8 mouse cellular contexts compared by ENCODE assay signal in the genomic region with DNA sequence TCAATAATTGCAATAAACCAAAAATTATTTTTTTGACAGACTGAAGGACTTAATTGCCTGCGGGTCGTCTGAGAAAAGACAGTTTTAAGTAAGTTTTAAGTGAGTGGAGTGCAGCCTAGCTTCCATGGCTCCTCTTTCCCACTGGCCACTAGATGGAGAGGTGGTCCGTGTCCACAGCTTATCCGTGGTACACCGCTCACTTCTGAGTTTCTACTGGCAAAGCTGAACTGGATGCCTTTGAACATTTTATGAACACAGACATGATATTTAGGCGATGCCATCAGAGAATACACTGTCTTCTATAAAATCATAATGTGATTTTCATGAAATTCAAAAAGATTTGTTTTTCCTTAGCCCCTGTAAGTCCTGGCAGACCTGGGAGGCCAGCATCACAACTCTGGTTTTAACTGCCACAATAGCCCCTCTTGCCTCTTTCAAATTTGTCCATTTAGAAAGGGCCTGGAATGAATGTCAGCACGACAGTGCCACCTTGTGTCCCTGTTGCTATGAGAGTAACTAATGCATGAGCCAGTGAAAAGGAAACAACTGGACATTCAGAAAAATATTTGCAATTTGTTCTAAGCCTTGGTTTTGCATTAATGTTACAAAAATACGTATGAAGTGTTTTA. TPM values are rescaled to one million over a fixed set of nuclear protein-coding genes. Genes with fewer than 3 reads are reported as not detected.
DNase-seq lines count a peak whose midpoint lies in the region; ATAC-seq and TF ChIP-seq lines count a peak whose summit lies in the region.

No protein-coding gene starts in this region.

- no peaks in the 10 kb centered on the region for H3K9me3 ChIP-seq in forebrain, embryonic 14.5 days (replicated peaks; ENCODE audit: control insufficient read depth, low read length)
- no peaks in the 10 kb centered on the region for H3K9me3 ChIP-seq in intestine, postnatal 0 days (ENCODE audit: control insufficient read depth)
- no peaks in the 10 kb centered on the region for H3K9me3 ChIP-seq in midbrain, embryonic 13.5 days

- H3K4me2 ChIP-seq in forebrain, embryonic 14.5 days (ENCODE audit: low read length), result no peak overlapping the region
- H3K4me2 ChIP-seq in intestine, postnatal 0 days (replicated peaks; ENCODE audit: low read depth), result no peak overlapping the region
- H3K4me2 ChIP-seq in midbrain, embryonic 13.5 days (replicated peaks), result no peak overlapping the region

- WGBS in forebrain, embryonic 14.5 days, result 35% methylated on average over 8 of the region's 8 CpGs
- WGBS in intestine, postnatal 0 days, result 54% methylated on average over 8 of the region's 8 CpGs
- 44% methylated on average over 8 of the region's 8 CpGs for WGBS in midbrain, embryonic 13.5 days

- DNase-seq in urinary bladder, postnatal 36 days (ENCODE audit: low spot score in 2 of 2), result peak; percentile 26 to 34
- DNase-seq in urinary bladder, postnatal 4 days (ENCODE audit: low spot score in 2 of 2), result no peak
- DNase-seq in brain, embryonic 18.5 days (ENCODE audit: low read depth, low spot score), result peak; percentile 47
- peak; percentile 79 for DNase-seq in forebrain, embryonic 14.5 days (ENCODE audit: low spot score)
- DNase-seq in left cerebral cortex, postnatal 14 days (ENCODE audit: low spot score in 2 of 2), result peak; percentile 67 to 73
- peak; percentile 37 for DNase-seq in thymus, postnatal 0 days (ENCODE audit: low spot score)

- no peaks in the 10 kb centered on the region for H3K27me3 ChIP-seq in forebrain, embryonic 14.5 days (replicated peaks; ENCODE audit: control insufficient read depth, insufficient read depth, low read length)
- no peaks in the 10 kb centered on the region for H3K27me3 ChIP-seq in intestine, postnatal 0 days (replicated peaks; ENCODE audit: control insufficient read depth, insufficient read depth, low read length)
- no peaks in the 10 kb centered on the region for H3K27me3 ChIP-seq in midbrain, embryonic 13.5 days

- H3K9ac ChIP-seq in forebrain, embryonic 14.5 days (ENCODE audit: low read length), result no peak overlapping the region
- no peak overlapping the region for H3K9ac ChIP-seq in intestine, postnatal 0 days (ENCODE audit: low read depth, low read length)
- no peak overlapping the region for H3K9ac ChIP-seq in midbrain, embryonic 13.5 days (replicated peaks)

- TF ChIP-seq CTCF in intestine, postnatal 0 days (IDR thresholded peaks at IDR 0.05; ENCODE audit: low read depth), result peak; percentile 59

- no peak overlapping the region for H3K4me3 ChIP-seq in forebrain, embryonic 14.5 days (ENCODE audit: low read depth, low read length)
- H3K4me3 ChIP-seq in intestine, postnatal 0 days (ENCODE audit: low read depth, low read length), result no peak overlapping the region
- no peak overlapping the region for H3K4me3 ChIP-seq in midbrain, embryonic 13.5 days (replicated peaks)

- H3K4me1 ChIP-seq in forebrain, embryonic 14.5 days (ENCODE audit: control insufficient read depth, insufficient read depth, low read length), result peaks cover 7% of the 10 kb centered on the region
- no peaks in the 10 kb centered on the region for H3K4me1 ChIP-seq in intestine, postnatal 0 days (replicated peaks; ENCODE audit: control insufficient read depth, insufficient read depth, low read length)
- peaks cover 9% of the 10 kb centered on the region; the same call in 1 of the 2 replicates for H3K4me1 ChIP-seq in midbrain, embryonic 13.5 days (replicated peaks)

- ATAC-seq in forebrain, embryonic 14.5 days, result peak; percentile 88
- no peak for ATAC-seq in intestine, postnatal 0 days
- peak; percentile 79 for ATAC-seq in midbrain, embryonic 13.5 days

- H3K36me3 ChIP-seq in forebrain, embryonic 14.5 days (ENCODE audit: control insufficient read depth, insufficient read depth, low read length), result no peaks in the 10 kb centered on the region
- H3K36me3 ChIP-seq in intestine, postnatal 0 days (ENCODE audit: control insufficient read depth, insufficient read depth), result no peaks in the 10 kb centered on the region
- no peaks in the 10 kb centered on the region for H3K36me3 ChIP-seq in midbrain, embryonic 13.5 days

- intact Hi-C loops in left cerebral cortex, postnatal 14 days (cut with DNase I), result loop anchor here (5.0 to 10.0 kb wide), 4 partner anchors 77 to 742 kb away; no protein-coding TSS in a partner anchor

- H3K27ac ChIP-seq in forebrain, embryonic 14.5 days (ENCODE audit: low read depth, low read length), result peak overlapping the region; percentile 36; the same call in 1 of the 2 replicates
- no peak overlapping the region for H3K27ac ChIP-seq in intestine, postnatal 0 days (ENCODE audit: low read depth, low read length)
- H3K27ac ChIP-seq in midbrain, embryonic 13.5 days, result no peak overlapping the region

RNA-seq across cellular contexts. Expression of a gene that starts 38.9 kb away (rescaled TPM):
- polyA plus RNA-seq in forebrain, embryonic 14.5 days (2014; fragmentation: Nextera tagmentation; extraction: Ambion mirVana), result 41.0 and 86.0 TPM in 2 replicates
- 10.6 and 13.3 TPM in 2 replicates for polyA plus RNA-seq in intestine, postnatal 0 days (2015; fragmentation: Nextera tagmentation; extraction: Ambion mirVana)
- total RNA-seq in left cerebral cortex, postnatal 14 days (2021), result 10 to 100 TPM; 48.4 to 53.0 TPM
- polyA plus RNA-seq in midbrain, embryonic 13.5 days (2015; fragmentation: Nextera tagmentation; extraction: Ambion mirVana), result 79.2 and 86.5 TPM in 2 replicates
- 9.5 and 15.5 TPM in 2 replicates for polyA plus RNA-seq in thymus, postnatal 0 days (2015; fragmentation: Nextera tagmentation; extraction: Ambion mirVana)

Comparison
In these comparisons a context has a peak if more than half of its experiments do, and no peak if none do; other contexts are left out.
1. DNase-seq: peak in urinary bladder, postnatal 36 days (2 of 2), brain, embryonic 18.5 days (single experiment), forebrain, embryonic 14.5 days (single experiment), left cerebral cortex, postnatal 14 days (2 of 2) and thymus, postnatal 0 days (single experiment); none in urinary bladder, postnatal 4 days (0 of 2).